Mouse (Mus musculus) forebrain, embryonic 13.5 days (tissue): ENCODE data around the gene Gm49395. TPM values are rescaled to one million over a fixed set of nuclear protein-coding genes. Genes with fewer than 3 reads are reported as not detected.

ENCODE experiments used
- ATAC-seq: fragments of 200-750 bp; cut with Nextera tagmentation; 2 replicates; pipeline ENCODE4 v1.8.0; 2017
- H3K27ac ChIP-seq: fragments of 300-500 bp; sonication (generic); 2 replicates; pipeline ENCODE4 v1.5.1; 2015; ENCODE audit warnings: inconsistent platforms, mild to moderate bottlenecking, moderate library complexity
- H3K27me3 ChIP-seq: fragments of 300-500 bp; sonication (generic); 2 replicates; pipeline ENCODE4 v1.6.1; 2015; ENCODE audit warnings: mild to moderate bottlenecking, inconsistent platforms
- H3K36me3 ChIP-seq: fragments of 300-500 bp; sonication (generic); 2 replicates; pipeline ENCODE4 v1.6.1; 2015; ENCODE audit warnings: mild to moderate bottlenecking, inconsistent platforms; ENCODE audit not compliant: poor library complexity, severe bottlenecking
- H3K4me1 ChIP-seq: fragments of 300-500 bp; sonication (generic); 2 replicates; pipeline ENCODE4 v1.6.1; 2015; ENCODE audit warnings: inconsistent platforms
- H3K4me2 ChIP-seq: fragments of 300-500 bp; sonication (generic); 2 replicates; pipeline ENCODE4 v1.6.1; 2015; ENCODE audit warnings: inconsistent platforms, mild to moderate bottlenecking, moderate library complexity
- H3K4me3 ChIP-seq: fragments of 300-500 bp; sonication (generic); 2 replicates; pipeline ENCODE4 v1.5.1; 2015; ENCODE audit warnings: mild to moderate bottlenecking, inconsistent platforms
- H3K9ac ChIP-seq: fragments of 300-500 bp; sonication (generic); 2 replicates; pipeline ENCODE4 v1.6.1; 2015; ENCODE audit warnings: mild to moderate bottlenecking, inconsistent platforms
- H3K9me3 ChIP-seq: fragments of 300-500 bp; sonication (generic); replicated peaks from 2 replicates; pipeline ENCODE4 v1.6.1; 2016; ENCODE audit warnings: inconsistent platforms
- WGBS: fragments of 180-500 bp; shearing (Covaris S2); methylation state at CpG from one replicate; pipeline ENCODE4 v1.1.7; 2015; 5-methylcytosine and 5-hydroxymethylcytosine counted together
- polyA plus RNA-seq: library from polyadenylated mRNA; unstranded; fragments of >200 nt; fragmentation: Nextera tagmentation; extraction: Ambion mirVana; gene quantifications from 2 replicates; pipeline ENCODE4 v1.2.1, GENCODE M21; 2015

Gene Gm49395
- polyA plus RNA-seq, 1 experiment from 2014 or later: 2.7 TPM

DNA sequence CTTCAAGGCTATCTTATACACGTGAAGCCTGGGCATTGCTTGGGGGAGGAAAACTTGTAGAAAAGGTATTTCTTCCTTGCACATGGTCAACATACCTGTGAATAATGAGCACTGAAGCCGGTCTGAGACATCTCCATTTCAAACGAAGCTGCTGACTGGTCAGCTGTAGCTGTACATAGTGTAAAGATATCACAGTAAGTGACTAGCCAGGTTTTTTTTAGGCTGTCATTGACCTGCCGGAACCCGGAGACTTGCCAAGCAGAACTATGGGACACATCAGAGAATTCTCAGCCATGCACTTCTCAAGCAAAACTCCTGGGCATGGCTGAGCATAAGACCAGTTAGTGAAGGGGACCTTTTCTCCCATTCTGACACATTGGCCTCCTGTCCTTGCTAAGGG, 99.6 kb downstream of the Gm49395 start:
- Histone ChIP-seq H3K27me3 (no peaks in the 10 kb centered on the region), H3K9me3 (no peaks in the 10 kb centered on the region), H3K27ac (no peak overlapping the region), H3K4me1 (peaks cover 8% of the 10 kb centered on the region; the same call in 1 of the 2 replicates), H3K9ac (no peak overlapping the region), H3K36me3 (no peaks in the 10 kb centered on the region), H3K4me2 (no peak overlapping the region), H3K4me3 (no peak overlapping the region)
- ATAC-seq: no peak
- whole genome bisulfite sequencing: 91% methylated on average over 5 of the region's 5 CpGs

- Histone ChIP-seq H3K4me2 (no peak overlapping the region), H3K4me3 (no peak overlapping the region), H3K36me3 (no peaks in the 10 kb centered on the region), H3K9ac (no peak overlapping the region), H3K27ac (no peak overlapping the region), H3K27me3 (no peaks in the 10 kb centered on the region), H3K4me1 (no peaks in the 10 kb centered on the region), H3K9me3 (no peaks in the 10 kb centered on the region)
- ATAC-seq: no peak
- WGBS: 96% methylated on average over 4 of the region's 4 CpGs
Measured at GRCm38 (mm10) chr13:114999582-114999981, 102.1 kb downstream of the Gm49395 start.

DNA sequence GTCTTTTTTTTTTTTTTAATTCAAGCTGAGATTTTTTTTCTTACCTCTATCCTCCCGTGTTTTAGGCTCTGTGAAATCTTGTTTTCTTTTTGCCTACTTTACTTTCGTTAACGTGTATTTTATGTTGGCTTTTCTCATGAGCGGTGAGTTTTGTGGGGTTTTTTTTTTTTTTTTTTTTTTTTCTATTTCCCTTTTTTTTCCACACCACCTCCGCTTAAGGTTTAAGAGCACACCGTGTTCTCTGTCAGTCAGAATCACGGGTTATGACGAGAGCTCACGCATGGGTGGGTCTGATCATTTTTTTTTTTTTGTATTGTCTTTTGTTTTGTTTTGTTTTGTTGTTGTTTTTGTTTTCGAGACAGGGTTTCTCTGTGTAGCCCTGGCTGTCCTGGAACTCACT, 103.6 kb downstream of the Gm49395 start:
- Histone ChIP-seq H3K4me1 (0 out of 2 replicates have a peak, but pooled peaks cover 2% of the 10 kb centered on the region), H3K9ac (no peak overlapping the region), H3K9me3 (no peaks in the 10 kb centered on the region), H3K4me3 (no peak overlapping the region), H3K36me3 (no peaks in the 10 kb centered on the region), H3K27me3 (no peaks in the 10 kb centered on the region), H3K4me2 (no peak overlapping the region), H3K27ac (no peak overlapping the region)
- WGBS: 93% methylated on average over 10 of the region's 10 CpGs
- ATAC-seq: no peak

DNA sequence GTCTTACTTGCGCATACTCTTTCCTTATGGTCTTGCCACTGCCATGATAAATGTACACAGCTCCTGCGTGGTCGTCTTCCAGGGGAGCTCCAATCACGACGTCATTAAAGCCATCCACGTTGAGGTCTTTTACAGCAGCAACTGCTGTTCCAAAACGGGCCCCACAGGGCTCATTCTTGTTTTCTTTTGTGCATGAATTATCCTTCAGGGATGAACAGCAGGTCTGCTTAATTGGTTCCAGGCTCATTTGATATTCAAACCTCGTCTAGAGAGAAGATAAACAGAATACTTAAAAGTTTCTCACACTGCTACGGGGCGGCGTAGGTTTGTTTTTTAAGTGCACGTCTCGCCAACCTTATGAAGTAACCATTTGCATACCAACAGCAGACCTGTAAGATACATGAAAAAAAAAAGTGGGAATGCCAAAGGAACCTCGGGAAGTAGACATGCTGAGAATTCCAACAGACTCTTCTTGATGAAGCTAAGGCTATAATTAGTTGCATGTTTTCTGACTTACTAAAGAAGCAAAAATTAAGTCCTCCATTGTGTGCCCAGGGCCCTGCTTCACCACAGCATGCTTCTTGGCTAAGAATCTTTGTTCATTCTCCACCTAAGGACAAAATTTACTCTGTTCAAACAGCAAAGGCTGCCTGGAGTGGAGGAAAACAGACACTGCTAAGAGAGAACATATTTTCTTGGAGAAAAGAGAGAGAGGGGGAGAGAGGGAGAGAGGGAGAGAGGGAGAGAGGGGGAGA, 109.3 kb downstream of the Gm49395 start:
- 8% methylated on average over 14 of the region's 14 CpGs for WGBS
- H3K27me3 ChIP-seq: no peaks in the 10 kb centered on the region
- peak; percentile 91 for ATAC-seq
- H3K9me3 ChIP-seq: no peaks in the 10 kb centered on the region
- H3K36me3 ChIP-seq: no peaks in the 10 kb centered on the region
- no peak overlapping the region for H3K4me3 ChIP-seq
- H3K4me2 ChIP-seq: peak overlapping the region; percentile 38
- H3K27ac ChIP-seq: peak overlapping the region; percentile 74
- H3K4me1 ChIP-seq: peaks cover 14% of the 10 kb centered on the region
- H3K9ac ChIP-seq: no peak overlapping the region

GRCm38 (mm10) chr13:114987668-114988067, 114.1 kb downstream of the Gm49395 start:
- no peak for ATAC-seq
- 80% methylated on average over 6 of the region's 6 CpGs for WGBS
- Histone ChIP-seq H3K4me3 (no peak overlapping the region), H3K36me3 (no peaks in the 10 kb centered on the region), H3K9me3 (no peaks in the 10 kb centered on the region), H3K9ac (no peak overlapping the region), H3K4me1 (peaks cover 9% of the 10 kb centered on the region), H3K27me3 (no peaks in the 10 kb centered on the region), H3K27ac (no peak overlapping the region), H3K4me2 (no peak overlapping the region)

- Histone ChIP-seq H3K9ac (no peak overlapping the region), H3K4me2 (no peak overlapping the region), H3K4me3 (no peak overlapping the region), H3K9me3 (no peaks in the 10 kb centered on the region), H3K36me3 (no peaks in the 10 kb centered on the region), H3K27me3 (no peaks in the 10 kb centered on the region), H3K4me1 (peaks cover 4% of the 10 kb centered on the region), H3K27ac (no peak overlapping the region)
- 71% methylated on average over 2 of the region's 2 CpGs for WGBS
- ATAC-seq: no peak
Measured at GRCm38 (mm10) chr13:114987161-114987560, 114.6 kb downstream of the Gm49395 start.

Other genes with a start within 250 kb of the Gm49395 start
- 1.6 and 1.7 TPM in 2 replicates for gene Itga2, start 169.8 kb downstream of the Gm49395 start, polyA plus RNA-seq
- 4.3 and 4.5 TPM in 2 replicates for gene Pelo, start 11.7 kb downstream of the Gm49395 start, polyA plus RNA-seq
- gene Itga1, start within 50 bp of the Gm49395 start, polyA plus RNA-seq: 5.3 and 5.6 TPM in 2 replicates